Mouse (Mus musculus) midbrain, embryonic 13.5 days (tissue): ENCODE results near the gene Stat1. TPM values are rescaled to one million over a fixed set of nuclear protein-coding genes. Genes with fewer than 3 reads are reported as not detected.

ENCODE experiments used
- ATAC-seq: fragments of 200-750 bp; cut with Nextera tagmentation; 2 replicates; pipeline ENCODE4 v1.8.0; 2017; ENCODE audit warnings: mild to moderate bottlenecking, moderate TSS enrichment, moderate library complexity
- H3K27ac ChIP-seq: fragments of 300-500 bp; sonication (generic); 2 replicates; pipeline ENCODE4 v1.5.1; 2015; ENCODE audit warnings: inconsistent platforms, mild to moderate bottlenecking, moderate library complexity
- H3K27me3 ChIP-seq: fragments of 300-500 bp; sonication (generic); 2 replicates; pipeline ENCODE4 v1.6.1; 2015; ENCODE audit warnings: mild to moderate bottlenecking, inconsistent platforms
- H3K36me3 ChIP-seq: fragments of 300-500 bp; sonication (generic); 2 replicates; pipeline ENCODE4 v1.6.1; 2015; ENCODE audit warnings: mild to moderate bottlenecking, inconsistent platforms
- H3K4me1 ChIP-seq: fragments of 300-500 bp; sonication (generic); replicated peaks from 2 replicates; pipeline ENCODE4 v1.6.1; 2015; ENCODE audit warnings: inconsistent platforms
- H3K4me2 ChIP-seq: fragments of 300-500 bp; sonication (generic); replicated peaks from 2 replicates; pipeline ENCODE4 v1.6.1; 2015; ENCODE audit warnings: moderate library complexity, mild to moderate bottlenecking, inconsistent platforms
- H3K4me3 ChIP-seq: fragments of 300-500 bp; sonication (generic); replicated peaks from 2 replicates; pipeline ENCODE4 v1.5.1; 2015; ENCODE audit warnings: mild to moderate bottlenecking, inconsistent platforms
- H3K9ac ChIP-seq: fragments of 300-500 bp; sonication (generic); replicated peaks from 2 replicates; pipeline ENCODE4 v1.6.1; 2015; ENCODE audit warnings: mild to moderate bottlenecking, inconsistent platforms
- H3K9me3 ChIP-seq: fragments of 300-500 bp; sonication (generic); 2 replicates; pipeline ENCODE4 v1.6.1; 2016; ENCODE audit warnings: mild to moderate bottlenecking, inconsistent platforms
- WGBS: fragments of 180-500 bp; shearing (Covaris S2); methylation state at CpG from one replicate; pipeline ENCODE4 v1.1.7; 2015; 5-methylcytosine and 5-hydroxymethylcytosine counted together
- polyA plus RNA-seq: library from polyadenylated mRNA; unstranded; fragments of >200 nt; fragmentation: Nextera tagmentation; extraction: Ambion mirVana; gene quantifications from 2 replicates; pipeline ENCODE4 v1.2.1, GENCODE M21; 2015

Stat1 gene
- polyA plus RNA-seq, 1 experiment from 2014 or later: 13.5 TPM

DNA sequence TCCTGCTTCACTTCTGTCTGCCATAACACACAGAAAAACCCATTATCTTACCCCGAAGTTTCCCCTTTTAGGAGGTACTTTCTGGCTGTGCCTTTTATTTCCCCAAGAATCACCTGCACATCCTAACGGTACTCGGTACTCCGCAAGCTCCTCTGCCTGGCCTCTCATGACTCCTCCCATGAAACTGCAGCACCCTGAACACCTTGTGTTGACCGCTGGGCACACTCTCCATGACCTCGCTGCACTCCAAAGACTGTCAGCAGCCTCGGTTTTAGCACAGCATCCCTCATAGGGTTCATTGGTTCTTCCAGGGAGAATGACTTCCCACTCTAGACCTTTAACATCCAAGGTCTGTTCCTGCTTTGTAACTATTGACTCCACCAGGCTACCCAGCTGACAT is 51.5 kb downstream of the Stat1 start:
- 75% methylated on average over 7 of the region's 7 CpGs for WGBS
- Histone ChIP-seq H3K4me2 (no peak overlapping the region), H3K27me3 (no peaks in the 10 kb centered on the region), H3K36me3 (no peaks in the 10 kb centered on the region), H3K9ac (no peak overlapping the region), H3K4me3 (no peak overlapping the region), H3K4me1 (no peaks in the 10 kb centered on the region), H3K9me3 (no peaks in the 10 kb centered on the region), H3K27ac (no peak overlapping the region)
- no peak for ATAC-seq

DNA sequence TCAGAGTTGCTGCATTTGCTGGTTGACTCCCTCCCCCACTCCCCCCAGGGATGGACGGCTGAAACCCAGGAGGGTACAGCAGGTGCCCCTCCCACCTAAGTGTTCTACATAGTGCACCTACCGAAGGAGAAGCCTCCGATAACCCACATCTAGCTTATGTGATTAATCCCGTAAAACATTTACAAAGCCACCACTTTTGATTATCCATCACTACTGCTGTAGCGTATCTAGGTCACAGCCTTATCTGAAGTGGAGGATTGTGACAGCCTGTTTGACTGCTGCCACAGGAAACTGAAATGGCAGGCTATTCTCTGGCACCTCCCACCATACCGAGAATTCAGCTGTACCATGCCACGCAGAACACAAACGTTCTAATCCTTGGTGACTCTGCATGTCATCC is 52.0 kb downstream of the Stat1 start:
- no peaks in the 10 kb centered on the region for H3K9me3 ChIP-seq
- H3K4me3 ChIP-seq: no peak overlapping the region
- H3K4me1 ChIP-seq: no peaks in the 10 kb centered on the region
- H3K36me3 ChIP-seq: no peaks in the 10 kb centered on the region
- H3K9ac ChIP-seq: no peak overlapping the region
- H3K27ac ChIP-seq: no peak overlapping the region
- no peak for ATAC-seq
- H3K4me2 ChIP-seq: no peak overlapping the region
- H3K27me3 ChIP-seq: no peaks in the 10 kb centered on the region
- 68% methylated on average over 8 of the region's 8 CpGs for WGBS

DNA sequence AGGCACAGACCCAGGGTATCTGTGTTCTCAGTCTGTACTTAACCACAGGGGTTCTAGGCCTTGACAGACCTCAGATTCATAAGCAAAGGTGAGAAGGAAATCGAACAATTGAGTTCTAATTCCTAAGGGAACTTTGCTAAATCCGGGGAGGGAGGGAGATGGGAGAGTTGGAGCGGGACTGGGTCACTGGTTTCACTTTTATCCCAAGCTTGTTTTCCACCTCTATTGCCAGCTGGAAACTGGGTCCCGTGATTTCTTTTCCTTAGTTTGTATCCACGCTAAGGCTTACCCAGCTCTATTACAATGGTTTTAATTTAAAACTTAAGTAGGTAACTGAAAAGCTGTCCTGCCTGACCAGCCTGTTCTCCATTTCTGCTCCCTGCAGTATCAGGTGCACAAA is 56.1 kb downstream of the Stat1 start:
- H3K9ac ChIP-seq: no peak overlapping the region
- H3K4me3 ChIP-seq: no peak overlapping the region
- WGBS: 71% methylated on average over 5 of the region's 5 CpGs
- no peaks in the 10 kb centered on the region for H3K36me3 ChIP-seq
- no peak overlapping the region for H3K27ac ChIP-seq
- H3K4me2 ChIP-seq: no peak overlapping the region
- H3K9me3 ChIP-seq: no peaks in the 10 kb centered on the region
- H3K4me1 ChIP-seq: no peaks in the 10 kb centered on the region
- no peak for ATAC-seq
- H3K27me3 ChIP-seq: no peaks in the 10 kb centered on the region

DNA sequence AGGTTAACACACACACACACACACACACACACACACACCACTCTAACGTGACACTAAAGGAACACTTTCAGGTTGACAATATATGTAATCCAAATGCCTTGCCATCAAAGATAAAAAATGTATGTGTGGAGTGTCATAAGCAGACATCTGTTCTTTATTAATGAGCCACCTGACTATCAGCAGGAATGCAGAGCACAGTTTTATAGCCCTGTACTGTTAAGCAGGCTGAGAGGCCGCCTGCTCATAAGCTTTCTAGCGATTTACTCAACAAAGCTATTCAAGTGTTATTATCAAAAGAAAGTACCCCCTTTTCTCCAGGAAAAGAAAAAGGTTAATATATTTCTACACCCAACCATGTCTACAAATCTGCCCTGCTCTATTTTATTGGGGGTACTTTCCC is 56.7 kb downstream of the Stat1 start:
- H3K27me3 ChIP-seq: no peaks in the 10 kb centered on the region
- H3K9ac ChIP-seq: no peak overlapping the region
- H3K4me3 ChIP-seq: no peak overlapping the region
- ATAC-seq: no peak
- no peak overlapping the region for H3K27ac ChIP-seq
- H3K36me3 ChIP-seq: no peaks in the 10 kb centered on the region
- H3K9me3 ChIP-seq: no peaks in the 10 kb centered on the region
- no peak overlapping the region for H3K4me2 ChIP-seq
- no peaks in the 10 kb centered on the region for H3K4me1 ChIP-seq
- WGBS: 83% methylated on average over 3 of the region's 3 CpGs

DNA sequence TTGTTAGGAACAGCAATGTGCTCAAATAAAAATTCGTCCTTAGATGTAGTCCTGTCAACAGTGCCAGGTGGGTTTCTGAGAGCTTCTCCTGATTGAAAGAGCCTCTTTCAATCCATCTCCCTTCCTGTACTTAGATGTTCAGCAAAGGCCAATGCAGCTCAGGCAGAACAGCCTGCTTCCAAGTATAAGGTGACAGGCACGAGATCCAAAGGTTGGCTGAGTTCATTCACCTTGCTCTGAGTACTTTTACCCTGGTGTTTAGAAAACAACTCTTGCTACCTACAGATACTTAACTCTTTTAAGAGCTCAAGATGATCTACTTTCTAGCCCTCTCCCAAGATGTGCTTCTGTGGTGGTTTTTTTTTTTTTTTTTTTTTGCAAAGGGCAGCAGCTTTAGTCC is 57.8 kb downstream of the Stat1 start:
- H3K36me3 ChIP-seq: no peaks in the 10 kb centered on the region
- H3K9ac ChIP-seq: no peak overlapping the region
- H3K4me3 ChIP-seq: no peak overlapping the region
- H3K4me1 ChIP-seq: no peaks in the 10 kb centered on the region
- no peaks in the 10 kb centered on the region for H3K9me3 ChIP-seq
- WGBS: 84% methylated on average over 2 of the region's 2 CpGs
- H3K27me3 ChIP-seq: no peaks in the 10 kb centered on the region
- H3K27ac ChIP-seq: no peak overlapping the region
- no peak for ATAC-seq
- no peak overlapping the region for H3K4me2 ChIP-seq

DNA sequence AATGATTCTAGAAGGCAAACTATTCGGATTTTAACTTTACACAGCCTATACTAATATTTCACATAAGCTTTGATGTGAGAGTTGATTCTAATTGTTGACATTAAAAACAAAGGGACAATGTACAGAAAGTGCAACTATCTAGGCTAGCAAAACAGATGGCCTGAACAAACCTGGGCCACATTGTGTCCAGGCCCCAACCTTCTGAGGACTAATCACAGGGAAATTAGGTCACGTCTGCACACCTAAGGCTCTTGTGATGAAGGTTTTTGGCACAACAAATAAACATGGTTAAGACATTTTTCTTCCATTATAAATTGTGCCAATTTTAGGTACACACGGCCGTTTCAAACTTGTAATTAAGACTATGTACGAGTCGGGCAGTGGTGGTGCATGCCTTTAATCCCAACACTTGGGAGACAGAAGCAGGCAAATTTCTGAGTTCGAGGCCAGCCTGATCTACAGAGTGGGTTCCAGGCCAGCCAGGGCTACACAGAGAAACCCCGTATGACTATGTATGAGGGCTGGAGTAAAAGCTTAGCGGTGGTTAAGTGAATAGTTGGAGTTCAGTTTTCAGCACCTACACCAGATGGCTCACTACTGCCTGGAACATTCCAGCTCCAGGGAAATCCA is 60.8 kb downstream of the Stat1 start:
- Histone ChIP-seq H3K4me3 (no peak overlapping the region), H3K9me3 (no peaks in the 10 kb centered on the region), H3K9ac (no peak overlapping the region), H3K4me2 (no peak overlapping the region), H3K36me3 (no peaks in the 10 kb centered on the region), H3K4me1 (no peaks in the 10 kb centered on the region), H3K27ac (no peak overlapping the region), H3K27me3 (no peaks in the 10 kb centered on the region)
- ATAC-seq: no peak
- WGBS: 94% methylated on average over 9 of the region's 9 CpGs

DNA sequence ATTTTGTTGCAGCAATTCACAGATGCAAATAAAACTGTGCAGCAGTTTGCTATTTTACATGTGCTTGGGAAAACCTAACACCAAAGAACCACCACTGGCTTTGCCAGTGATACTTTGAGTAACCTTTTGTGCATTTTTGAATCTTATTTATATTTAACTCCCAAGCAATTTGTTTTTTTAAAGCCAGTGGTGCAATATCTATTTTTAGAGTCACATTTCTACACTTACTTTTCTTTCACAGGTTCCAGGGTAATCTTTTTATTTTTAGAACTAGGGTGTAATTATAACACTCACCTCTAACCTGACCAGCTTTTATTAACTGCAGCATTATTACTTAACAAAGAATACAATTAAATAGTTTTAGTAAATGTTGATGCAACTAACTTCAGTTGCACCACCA is 62.8 kb downstream of the Stat1 start:
- H3K27me3 ChIP-seq: no peaks in the 10 kb centered on the region
- ATAC-seq: no peak
- no peaks in the 10 kb centered on the region for H3K4me1 ChIP-seq
- H3K36me3 ChIP-seq: no peaks in the 10 kb centered on the region
- H3K4me2 ChIP-seq: no peak overlapping the region
- H3K9ac ChIP-seq: no peak overlapping the region
- no peaks in the 10 kb centered on the region for H3K9me3 ChIP-seq
- H3K4me3 ChIP-seq: no peak overlapping the region
- H3K27ac ChIP-seq: no peak overlapping the region

DNA sequence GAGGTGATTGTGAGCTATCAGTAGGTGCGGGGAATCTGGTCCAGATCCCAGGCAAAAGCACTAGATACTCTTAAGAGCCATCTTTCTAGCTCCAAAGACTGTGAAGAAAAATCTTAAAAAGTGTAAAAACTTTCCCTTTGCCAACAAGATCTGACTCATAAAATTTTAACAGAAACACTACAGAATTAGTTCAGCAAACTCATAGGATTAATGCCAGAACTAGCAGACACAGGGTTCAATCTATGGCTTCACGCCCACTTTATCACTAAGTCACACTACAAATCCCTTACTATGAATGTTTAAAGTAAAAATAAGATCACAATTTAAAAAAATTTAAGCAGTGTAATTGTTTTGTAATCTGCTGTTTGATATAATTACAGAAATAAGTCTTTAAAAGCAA is 63.8 kb downstream of the Stat1 start:
- Histone ChIP-seq H3K9me3 (no peaks in the 10 kb centered on the region), H3K36me3 (0 out of 2 replicates have a peak, but pooled peaks cover 4% of the 10 kb centered on the region), H3K4me2 (no peak overlapping the region), H3K27ac (no peak overlapping the region), H3K9ac (no peak overlapping the region), H3K4me3 (no peak overlapping the region), H3K27me3 (no peaks in the 10 kb centered on the region), H3K4me1 (no peaks in the 10 kb centered on the region)
- 95% methylated on average over 2 of the region's 2 CpGs for WGBS
- no peak for ATAC-seq

Other genes with a start within 250 kb of the Stat1 start
- gene Myo1b, start 203.4 kb upstream of the Stat1 start, polyA plus RNA-seq: 91.0 and 92.2 TPM in 2 replicates
- gene Stat4, start 132.3 kb upstream of the Stat1 start, polyA plus RNA-seq: 0.85 and 1.2 TPM in 2 replicates
- 26.1 and 26.6 TPM in 2 replicates for gene Gls, start 113.8 kb downstream of the Stat1 start, polyA plus RNA-seq